Mouse (Mus musculus): ENCODE results near the gene Skint9. TPM values are rescaled to one million over a fixed set of nuclear protein-coding genes. Genes with fewer than 3 reads are reported as not detected.
"Not testable (repeated sequence)": the region's sequence is repeated elsewhere in the genome, so short reads cannot be mapped to it uniquely, and the experiment has no call there.

Gene Skint9
- not detected in 2 replicates for total RNA-seq (2021)
- long read RNA-seq, experiment 1 = 0 reads
- long read RNA-seq, experiment 2 = 0 reads

DNA sequence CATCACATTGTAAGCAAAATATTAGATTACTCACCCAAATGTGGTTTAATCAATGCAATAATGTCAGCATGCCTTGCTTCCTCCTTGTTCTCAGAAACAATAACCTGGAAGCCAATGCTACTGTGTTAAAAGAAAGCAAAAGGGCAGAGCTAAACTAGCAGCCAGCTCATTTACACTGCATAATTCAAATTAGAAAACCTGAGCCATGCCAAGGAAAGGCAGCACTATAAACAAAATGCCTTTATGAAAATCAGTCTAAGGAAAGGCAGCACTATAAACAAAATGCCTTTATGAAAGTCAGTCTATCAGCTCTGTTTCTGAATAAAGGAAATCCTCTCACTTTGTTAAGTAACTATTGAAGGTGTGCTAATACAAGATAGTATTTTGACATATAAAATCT lies at the start of gene Skint9:
Gene Skint9 (minus strand): TSS at position 101 of the 400 bp plus-strand sequence.
- DNase-seq = no peak

DNA sequence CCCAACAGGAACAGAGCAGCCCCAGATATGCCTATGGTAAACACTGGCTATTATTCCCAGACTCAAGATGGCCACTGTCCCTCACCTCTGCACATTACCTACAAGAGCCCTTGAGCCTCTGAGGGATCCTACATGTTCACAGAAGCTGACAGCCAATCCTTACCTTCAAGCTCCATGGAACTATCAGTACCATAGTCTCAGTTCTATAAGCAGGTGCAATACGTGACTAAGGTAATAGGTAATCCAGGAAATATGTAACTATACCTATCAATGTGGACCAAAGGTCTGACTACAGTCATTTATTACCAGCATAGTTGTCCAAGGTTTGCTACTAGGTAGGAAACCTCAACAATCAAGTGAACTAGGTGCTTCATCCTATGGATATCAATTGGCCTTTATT lies 1.1 kb downstream of the Skint9 start:
- no peak for DNase-seq

DNA sequence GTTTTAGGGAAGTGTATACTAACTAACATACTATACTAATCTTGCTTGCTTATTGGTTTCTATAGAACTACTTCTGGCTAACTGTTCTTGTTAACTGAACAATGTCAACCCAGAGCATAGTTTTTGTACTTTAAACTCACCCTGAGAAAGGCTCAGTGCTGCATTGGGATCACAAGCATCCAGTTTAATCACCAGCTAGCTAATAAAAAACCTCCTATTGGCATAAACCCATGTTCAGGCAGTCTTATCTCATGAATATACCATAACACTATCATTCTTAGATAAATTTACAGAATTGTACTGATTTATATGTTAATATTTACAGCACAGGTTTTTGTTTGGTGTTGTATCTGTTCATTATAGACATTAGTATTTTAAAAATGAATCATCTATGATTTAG lies 1.6 kb downstream of the Skint9 start:
- DNase-seq = no peak

DNA sequence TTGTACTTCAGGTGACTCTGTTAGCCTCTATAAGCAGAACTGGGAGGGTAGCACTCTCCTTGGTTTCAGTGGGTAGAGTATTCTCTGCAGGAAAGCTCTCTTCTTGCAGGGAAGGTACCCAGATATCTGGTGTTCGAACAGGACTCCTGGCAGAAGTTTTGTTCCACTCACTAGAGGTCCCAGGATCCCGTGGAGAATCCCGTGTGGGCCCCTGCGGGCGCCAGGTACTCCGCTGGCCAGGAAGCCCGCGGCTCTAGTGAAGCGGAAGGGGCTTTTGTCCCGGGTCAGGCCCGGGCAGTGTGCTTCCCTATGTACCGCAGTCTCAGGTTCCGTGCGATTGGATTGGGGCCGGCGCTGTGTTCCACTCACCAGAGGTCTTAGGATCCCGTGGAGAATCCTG lies 84.7 kb downstream of the Skint9 start:
- DNase-seq = not testable (repeated sequence)

Other genes with a start within 250 kb of the Skint9 start
- not detected in 2 replicates for gene Skint3, start 201.7 kb downstream of the Skint9 start, total RNA-seq (2021)
- not detected in 2 replicates for gene Skint2, start 123.2 kb upstream of the Skint9 start, total RNA-seq (2021)